Mouse (Mus musculus): ENCODE data around the gene Oaz1. TPM values are rescaled to one million over a fixed set of nuclear protein-coding genes. Genes with fewer than 3 reads are reported as not detected.
"Not testable (repeated sequence)": the region's sequence is repeated elsewhere in the genome, so short reads cannot be mapped to it uniquely, and the experiment has no call there.

Oaz1 gene
- total RNA-seq, 2 experiments from 2014 or later = 846 to 935 TPM

DNA sequence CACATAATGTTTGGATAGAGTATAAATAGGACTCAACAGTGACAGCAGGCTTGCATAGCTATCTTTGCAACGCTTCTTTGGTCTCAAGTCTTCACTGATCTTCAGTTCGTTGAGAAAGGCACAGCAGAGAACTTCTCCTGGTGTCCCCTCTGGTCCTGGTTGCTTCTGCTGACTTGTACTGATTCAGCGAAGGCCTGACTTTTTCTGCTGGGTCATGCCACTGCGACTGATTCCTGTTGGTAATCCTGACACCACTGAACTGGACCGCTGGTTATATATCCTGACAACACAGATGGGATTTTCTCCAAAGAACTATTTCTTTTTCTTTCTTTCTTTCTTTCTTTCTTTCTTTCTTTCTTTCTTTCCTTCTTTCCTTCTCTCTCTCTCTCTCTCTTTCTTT is 3.9 kb upstream of the Oaz1 start:
- no peak for DNase-seq

DNA sequence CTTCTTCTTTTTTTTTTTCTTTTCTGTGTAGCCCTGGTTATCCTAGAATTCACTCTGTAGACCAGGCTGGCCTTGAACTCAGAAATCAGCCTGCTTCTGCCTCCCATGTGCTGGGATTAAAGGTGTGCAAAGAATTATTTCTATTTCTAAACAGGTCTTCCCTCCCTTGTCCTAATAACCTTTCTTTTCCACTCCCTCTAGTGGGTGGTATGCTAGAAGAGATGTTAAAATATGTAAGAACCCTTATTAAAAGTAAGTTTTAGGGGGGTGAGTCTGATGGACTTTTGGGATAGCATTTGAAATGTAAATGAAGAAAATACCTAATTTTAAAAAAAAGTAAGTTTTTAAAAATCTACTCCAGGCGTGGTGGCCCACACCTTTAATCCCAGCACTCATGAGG is 3.1 kb upstream of the Oaz1 start:
- no peak for DNase-seq

DNA sequence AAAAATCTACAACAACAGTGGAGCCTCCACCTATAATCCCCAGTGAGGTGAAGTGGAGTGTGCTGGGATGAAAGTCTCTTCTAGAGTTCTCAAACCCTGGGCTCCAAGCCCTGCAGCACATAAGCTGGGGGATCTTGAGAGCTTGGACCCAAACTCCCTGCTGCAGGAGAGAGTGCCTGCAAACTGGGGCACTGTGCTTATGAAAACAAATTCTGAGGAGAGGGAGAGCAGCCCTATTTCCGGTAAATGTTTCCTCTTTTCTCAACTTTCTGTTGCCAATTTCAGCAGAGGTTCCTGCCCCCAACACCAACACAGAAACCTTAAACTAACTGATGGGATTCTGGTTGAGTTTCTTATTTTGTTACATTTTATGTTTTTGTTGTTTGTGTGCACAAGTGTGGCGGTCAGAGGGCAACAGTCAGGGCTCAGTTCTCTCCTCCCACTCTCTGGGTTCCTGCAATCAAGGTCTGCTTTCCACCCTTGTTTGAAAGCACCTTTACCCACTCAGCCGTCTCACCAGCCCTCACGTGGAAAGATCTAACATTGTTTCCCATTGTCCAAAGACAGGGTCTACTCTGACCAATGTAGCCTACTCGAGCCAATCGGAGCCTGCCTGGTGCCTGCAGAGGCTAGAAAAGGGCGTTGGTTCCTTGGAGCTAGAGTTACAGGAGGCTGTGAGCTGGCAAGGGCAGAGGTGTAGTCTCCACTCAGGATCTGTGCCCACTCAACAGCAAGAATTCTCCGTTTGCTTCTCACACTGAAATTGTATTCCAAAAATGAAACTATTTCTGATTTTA is 2.4 kb upstream of the Oaz1 start:
- DNase-seq = no peak

DNA sequence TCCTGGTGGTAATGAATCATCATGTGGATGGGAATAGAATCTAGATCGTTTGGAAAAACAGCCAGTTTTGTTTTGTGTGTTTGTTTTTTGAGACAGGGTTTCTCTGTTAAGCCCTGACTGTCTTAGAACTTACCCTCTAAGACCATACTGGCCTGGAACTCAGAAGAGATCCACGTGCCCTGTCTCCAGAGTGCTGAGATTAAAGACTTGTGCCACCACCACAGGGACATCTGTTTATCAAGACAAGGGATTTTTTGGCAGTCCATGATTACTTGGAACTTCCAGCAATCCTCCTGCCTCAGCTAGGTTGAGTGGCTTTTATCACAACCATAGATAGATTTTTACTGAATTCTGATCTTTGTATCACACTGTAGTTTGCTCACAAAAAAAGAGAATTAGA is 1.6 kb upstream of the Oaz1 start:
- no peak for DNase-seq

DNA sequence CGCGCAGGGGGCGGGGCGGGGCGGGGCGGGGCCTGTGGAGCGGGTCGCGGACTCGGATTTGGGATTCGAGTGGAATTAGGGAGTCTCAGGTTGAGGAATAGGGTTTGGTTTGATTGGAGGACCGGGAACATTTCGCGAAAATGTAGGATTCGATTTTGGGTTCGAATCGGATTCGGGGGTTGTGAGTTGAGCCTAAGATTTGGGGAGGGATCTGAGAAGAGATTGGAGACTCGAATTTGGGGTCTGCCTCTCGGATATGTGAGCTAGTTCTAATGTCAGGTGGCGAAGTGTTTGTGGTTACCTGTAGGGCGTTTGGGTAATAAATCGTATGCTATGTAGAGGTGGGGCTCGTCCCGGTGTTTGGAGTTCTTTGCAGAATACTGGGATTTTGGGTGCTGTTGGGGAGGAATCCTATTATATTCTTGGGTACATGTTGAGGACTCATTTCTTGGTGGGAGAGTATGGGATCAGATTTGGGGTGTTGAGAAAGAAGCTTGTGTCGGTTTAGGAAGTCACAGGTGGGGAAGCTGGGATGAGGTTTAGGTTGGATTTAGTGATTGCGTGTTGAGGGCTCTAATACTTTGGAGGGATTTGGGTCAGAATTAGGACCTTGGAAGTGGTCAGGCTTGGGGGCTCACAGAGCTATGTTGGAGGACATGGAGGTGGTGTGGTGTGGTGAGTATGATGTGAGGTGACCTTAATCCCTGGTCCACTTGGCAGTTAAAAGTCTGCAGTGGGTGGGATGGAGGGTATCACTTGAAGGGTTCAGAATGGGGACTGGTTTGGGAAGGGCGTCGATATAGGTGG is 810 bp downstream of the Oaz1 start:
- DNase-seq = no peak

DNA sequence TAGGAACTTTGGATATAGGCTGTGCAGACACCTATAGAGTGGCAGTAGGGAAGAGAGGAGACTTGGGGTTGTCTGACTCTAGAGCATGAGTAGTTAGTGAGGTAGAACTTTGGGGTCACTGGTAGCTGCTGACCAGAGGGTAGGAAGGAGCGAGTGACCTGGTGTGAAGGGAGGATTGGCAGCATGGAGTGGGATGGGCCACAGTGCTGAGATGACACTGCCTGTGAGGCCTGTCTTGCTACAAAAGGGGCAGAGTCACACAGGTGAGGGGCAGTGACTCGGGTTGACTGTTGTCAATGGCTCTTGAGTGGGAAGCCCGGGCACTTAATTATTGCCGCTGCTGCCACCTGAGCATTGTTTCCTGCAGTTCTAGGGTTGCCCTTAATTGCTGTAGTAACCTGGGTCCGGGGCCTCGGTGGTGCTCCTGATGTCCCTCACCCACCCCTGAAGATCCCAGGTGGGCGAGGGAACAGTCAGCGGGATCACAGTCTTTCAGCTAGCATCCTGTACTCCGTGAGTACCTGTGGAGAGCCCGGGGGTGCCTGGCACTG is 1.5 kb downstream of the Oaz1 start:
- no peak for DNase-seq

DNA sequence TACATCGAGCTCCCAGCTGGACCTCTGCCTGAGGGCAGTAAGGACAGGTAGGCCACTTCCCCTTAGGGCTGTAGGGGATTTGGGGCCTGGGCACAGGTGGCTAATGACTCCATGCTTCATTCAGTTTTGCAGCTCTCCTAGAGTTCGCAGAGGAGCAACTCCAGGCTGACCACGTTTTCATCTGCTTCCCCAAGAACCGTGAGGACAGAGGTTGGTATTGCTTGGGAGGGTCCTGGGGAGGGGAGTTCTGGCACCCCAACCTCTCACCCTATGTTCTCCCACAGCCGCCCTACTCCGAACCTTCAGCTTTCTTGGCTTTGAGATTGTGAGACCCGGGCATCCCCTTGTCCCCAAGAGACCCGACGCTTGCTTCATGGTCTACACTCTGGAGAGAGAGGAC is 2.1 kb downstream of the Oaz1 start:
- DNase-seq = not testable (repeated sequence)

DNA sequence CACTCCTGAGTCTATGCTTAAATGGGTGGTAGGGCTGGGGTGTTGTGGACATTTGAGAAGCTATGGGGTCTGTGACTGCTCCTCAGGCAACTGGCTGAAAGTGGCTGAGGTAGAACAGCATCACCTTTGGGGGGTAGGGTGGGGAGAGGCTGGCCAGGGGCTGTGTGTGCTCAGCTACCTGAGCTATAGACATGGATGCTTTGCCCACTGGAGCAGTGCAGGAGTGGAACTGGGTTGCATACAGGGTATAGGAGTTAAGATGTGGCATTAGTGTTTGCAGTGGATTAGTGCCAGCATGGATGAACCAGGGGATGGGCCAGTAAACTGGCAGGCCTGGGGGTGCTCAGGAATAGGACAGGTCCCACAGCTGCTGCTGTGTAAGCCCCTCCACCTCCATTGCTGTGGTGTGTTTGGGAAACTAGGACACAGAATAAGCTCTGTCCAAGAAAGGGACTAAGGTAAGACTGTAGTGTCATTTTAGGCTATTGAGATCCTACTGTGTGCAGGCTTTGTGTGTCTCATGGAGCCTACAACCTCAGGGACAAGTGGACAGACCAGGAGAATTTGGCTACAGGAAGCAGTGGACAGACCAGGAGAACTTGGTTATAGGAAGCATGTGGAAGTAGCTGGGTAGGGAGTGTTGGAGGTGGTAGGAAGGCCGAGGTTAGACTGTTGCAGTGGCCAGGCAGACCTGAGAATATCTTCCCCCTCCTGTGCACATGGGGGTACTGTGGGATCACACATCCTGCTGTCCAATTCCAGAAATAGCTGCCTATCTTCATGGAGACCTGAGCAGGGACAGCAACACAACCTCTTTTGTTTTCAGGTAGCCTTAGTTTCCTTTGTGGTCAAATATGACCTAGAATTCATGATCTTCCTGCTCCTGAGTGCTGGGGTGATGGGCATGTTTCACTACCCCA is 3.2 kb downstream of the Oaz1 start:
- no peak for DNase-seq

DNA sequence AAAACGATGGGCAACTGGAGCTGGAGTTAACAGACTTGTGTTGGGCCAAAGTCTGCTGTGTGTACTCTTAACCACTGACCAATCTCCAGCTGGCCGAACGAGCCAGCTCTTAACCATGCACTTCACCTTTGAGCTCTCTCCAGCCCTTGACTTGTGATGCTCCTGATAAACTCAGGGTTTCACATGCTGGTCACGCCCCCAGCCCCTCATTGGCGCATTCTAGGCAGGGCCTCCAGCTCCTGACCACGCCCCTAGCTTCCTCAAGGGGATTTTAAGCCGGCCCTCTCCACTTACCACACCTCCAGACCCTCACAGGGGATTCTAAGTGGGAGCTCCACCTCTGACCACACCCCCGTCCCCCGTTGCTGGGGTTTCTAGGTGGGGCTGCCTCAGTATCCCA is 4.7 kb downstream of the Oaz1 start:
- peak; percentile 52 for DNase-seq

DNA sequence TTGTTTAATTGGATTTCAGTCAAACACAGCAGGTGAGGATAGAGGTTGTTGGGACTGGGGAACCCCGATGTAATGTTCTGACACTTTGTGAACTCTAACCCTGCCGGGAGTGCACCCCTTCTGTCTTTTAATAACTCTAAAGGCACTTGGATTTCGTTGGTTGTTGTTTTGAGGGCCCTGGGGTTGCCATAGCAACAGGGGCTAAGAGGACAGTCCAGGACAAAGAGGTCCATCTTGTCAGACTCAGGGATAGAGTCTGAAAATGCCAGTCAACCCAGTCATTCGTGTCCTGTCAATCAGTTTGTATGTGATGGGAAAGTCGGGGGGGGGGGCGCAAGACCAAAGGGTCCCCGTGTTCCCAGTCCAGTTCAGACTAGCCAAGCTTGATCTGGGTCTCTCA is 6.4 kb downstream of the Oaz1 start:
- DNase-seq = no peak

DNA sequence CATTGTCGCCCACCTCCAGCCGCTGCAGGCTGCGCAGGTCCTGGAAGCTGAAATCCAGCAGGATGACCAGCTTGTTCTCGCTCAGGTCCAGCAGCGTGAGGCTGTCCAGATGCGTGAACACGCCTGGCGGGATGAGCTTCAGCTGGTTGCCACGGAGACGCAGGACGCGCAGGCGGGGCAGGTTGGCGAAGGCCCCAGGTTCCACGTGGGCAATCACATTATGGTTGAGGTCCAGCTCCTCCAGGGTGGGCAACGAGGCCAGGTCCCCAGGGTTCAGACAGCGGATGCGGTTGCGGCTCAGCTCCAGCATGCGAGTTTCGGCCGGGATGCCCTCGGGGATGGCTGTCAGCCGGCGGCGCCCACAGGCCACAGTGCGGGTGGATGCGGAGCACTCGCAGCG is 9.2 kb downstream of the Oaz1 start:
- DNase-seq = no peak

DNA sequence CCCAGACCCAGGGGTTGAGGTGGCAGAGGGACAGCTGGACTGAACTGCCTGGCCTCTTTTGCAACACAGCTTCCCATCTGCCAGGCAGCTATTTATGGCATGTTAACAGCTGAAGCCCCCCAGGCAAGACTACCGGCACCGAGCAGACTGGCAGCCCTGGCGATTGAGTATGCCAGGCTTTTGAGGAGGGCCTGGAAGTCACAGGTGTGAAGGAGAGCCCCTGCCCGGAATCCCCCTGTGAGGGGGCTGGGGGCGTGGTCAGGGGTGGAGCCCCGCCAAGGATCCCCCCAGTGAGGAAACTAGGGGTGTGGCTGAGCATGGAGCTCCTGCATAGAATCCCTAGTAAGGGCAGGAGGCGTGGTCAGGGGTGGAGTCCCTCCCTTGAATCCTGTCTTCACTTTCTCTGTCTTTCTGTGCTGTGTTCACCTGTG is 10.5 kb downstream of the Oaz1 start:
- peak; percentile 47 for DNase-seq

DNA sequence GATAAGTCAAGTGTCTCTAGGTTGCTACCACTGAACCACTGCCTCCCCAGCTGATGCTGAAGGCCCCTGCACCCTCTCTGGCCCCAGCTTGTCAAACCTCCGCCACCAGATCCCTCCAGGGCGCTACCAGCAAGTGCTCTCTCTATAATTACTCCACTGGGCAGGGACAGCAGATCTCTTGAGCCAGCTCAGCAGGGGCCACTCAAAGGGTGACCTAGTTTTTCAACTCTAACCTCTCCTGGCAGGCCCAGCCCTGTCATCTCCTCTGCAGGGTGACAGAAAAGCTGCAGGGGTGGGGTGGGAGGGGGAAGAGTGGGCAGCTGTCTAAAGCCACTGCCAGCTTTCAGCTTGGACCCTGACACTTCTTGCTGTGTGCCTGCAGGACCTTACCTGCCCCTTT is 11.4 kb downstream of the Oaz1 start:
- DNase-seq = no peak

DNA sequence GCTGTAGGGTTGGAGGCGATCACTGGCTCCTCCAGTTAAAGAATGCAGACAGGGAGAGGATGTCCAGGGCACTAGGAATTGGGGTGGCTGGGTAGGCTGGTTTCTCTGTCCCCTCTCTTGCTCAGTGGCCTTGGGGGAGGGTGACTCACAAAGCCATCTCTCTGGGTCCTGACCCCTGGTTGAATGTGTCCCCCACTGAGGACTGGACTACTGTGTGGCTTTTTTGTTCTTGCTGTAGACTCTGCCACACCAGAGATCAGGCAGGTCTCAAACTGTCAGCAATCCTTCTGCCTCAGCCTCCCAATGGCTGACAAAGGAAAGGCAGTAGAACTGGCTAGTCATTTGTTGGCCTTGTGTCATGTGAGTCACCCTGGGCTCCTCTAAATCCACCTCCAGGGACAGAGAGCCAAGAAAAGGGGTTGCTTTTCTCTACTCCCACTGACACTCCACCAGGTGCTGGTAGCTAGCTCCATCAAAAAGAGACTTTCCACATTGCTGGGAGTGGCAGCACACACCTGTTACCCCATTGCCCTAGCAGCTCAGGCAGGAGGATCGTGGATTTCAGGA is 12.0 kb downstream of the Oaz1 start:
- DNase-seq = no peak

DNA sequence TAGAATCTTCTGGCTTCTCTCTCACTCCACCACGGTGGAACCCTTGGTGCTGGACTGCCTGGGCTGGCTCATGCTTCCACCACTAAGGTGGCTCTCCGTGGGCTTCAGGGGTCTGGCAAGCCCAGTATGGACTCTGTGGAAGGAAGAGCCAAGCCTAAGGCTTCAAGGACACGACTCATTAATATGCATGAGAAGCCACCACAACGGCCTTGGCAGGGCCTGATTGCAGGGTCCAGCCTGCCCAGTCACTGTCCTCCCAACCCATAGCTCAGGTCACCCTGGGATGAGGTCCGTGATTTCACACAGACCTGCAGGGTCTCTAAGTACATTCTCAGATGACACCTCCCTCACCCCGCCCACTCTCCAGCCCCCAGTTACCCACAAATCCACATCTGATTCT is 13.4 kb downstream of the Oaz1 start:
- DNase-seq = no peak

DNA sequence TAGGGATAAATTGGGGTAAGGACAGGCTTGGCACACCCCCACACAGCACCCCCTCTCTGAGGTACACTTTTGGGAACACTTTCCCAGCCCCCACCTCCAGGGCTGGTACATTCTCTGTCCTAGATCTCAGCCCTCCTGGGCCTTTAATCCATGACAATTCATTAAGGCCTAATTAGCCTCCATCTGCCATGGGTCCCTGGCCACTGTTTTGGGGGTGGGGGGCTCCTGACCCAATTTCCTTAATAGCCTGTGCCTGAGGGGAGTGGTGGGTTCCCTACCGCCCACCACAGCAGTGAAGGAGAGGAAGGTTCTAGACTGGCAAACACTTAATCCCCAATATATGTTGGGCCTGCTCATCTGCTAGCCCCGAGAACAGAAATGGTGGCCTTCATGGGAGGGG is 15.2 kb downstream of the Oaz1 start:
- no peak for DNase-seq

DNA sequence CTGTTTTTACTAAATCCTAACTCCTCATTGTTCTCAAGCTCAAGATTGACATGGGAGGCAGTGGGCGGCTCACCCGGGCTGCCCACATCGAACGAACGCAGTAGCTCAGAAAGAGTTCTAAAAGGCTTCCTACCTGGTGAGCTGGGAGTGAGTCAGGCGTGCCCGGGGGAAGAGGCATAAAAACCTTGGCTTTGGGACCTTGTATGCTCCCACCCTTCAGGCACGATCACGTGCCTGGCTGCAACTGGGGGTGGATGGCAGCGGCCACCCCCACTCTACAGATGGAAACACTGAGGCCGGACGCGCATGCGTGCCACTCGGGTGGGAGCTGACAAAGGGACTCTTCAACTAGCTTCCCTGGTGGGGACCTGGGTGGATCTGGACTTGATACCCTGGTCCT is 15.9 kb downstream of the Oaz1 start:
- no peak for DNase-seq

DNA sequence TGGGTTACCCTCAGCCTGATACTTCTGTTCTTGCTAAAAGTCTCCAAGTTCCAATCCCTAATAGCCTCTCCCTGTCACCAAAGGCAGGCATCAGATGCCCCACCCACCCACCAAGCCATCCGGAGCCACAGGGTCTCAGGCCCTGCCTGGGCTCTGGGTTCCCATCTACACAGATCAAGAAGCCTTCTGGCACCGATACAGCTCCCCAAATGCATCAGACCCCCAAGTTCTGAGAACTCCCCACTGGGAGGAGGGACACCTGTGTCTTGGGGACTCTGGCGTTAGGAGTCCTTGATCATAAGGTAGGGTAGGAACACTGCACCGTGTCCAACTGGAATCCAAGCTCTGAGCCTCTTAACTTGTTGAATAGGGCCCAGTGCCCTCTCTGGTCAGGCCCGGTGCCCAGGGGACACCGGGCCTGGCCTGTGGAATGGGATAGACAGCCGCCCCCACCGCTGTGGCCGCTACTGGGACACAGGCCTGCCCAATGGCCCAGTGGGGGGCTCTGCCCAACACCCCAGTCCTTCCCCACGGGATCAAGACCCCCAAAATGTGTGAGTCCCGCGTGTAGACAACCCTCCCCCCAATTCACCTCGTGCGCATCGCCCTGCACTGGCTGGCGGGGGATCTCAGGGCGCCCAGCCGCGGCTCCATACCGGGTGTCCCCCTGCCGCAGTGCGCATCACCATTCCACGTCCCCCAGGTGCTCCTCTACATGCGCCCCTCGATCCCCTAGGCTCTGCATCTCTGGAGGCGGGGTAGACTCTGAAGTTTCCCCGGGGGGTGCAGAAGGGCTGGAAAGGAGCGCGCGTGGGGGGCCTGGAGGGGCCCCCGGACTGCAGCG is 16.9 kb downstream of the Oaz1 start:
- DNase-seq = no peak

DNA sequence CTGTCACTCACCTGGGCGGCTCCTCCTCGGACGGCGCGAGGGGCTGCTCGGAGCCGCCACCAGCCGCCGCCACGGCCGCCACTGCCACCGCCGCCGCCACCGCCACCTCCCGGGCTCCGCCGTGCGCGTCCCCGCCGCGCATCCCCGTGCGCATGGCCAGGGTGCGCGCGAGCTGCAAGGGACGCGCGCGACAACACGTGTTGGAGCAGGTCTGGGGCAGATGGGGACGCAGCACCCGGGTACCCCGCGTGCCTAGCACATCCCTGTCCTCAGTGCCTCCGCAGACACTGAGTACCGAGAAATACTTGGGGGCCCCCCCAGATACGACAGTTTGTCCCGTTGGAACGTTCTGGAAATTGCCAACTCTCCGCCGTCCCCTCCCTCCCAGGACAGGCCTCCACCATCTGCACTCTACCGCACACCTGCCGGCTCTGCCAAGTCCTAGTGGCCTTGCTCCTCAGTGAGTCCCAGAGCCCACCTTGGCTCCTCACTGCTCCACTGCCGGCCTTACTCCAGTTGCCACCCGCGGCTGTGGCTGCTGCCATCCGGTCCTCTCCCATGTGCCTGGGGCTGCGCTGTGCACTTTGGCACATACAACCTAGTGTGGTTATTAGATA is 17.6 kb downstream of the Oaz1 start, which contains the start of gene Lingo3:
Gene Lingo3, minus strand, starts transcription at position 109 of the 617 bp plus-strand sequence.
- peak; percentile 51 for DNase-seq

DNA sequence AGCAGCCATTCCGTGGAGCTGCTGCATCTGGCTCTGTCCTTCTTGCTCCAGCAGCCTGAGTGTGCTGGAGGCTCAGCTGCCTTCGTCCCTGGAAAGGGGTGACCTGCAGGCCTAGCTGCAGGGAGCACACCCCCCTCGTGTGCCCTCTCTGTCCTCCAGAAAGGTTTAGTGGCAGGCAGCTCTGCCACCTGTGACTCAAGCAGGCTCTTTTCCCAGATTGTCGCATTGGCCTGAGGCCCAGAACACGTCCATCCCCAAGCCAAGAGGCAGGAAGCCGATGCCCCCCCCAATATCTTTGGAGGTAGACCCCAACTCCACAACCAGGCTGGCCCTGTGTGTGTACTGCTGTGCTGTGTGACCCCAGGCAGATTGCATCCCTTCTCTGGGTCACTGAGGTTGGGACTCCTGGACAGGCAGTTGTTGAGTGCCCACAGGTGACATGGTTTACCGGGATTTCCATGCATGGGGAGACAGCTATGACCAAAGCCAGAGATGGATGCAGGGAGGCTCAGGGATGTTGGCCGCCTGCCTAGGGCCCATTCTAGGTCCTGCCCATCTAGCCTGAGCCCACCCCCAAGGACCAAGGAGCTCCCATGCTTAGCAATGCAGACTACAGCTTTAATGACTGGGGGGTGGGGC is 18.7 kb downstream of the Oaz1 start:
- no peak for DNase-seq
